Mouse (Mus musculus): Measurements from ENCODE around the gene Pald1.

The Pald1 gene

DNA sequence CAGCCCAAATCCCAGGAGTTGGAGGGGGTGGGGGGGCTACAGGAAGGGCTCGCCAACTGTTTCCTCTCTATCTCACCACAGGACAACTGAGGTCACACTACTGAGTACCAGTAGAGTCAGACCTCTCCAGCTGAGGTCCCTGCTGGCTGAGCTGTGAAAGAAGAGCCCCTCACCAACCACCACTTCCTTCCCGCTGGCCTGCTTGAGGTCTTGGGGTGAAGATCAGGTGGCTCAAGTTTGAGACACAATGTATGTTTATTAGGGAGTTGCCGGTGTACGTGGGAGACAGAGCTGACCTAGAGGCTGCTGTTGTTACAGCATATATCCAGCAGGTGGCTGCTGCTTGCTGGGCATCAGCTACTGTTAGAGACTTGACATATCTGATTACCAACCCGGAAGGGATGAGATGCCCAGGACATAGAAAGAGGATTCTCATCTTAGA lies 107.6 kb downstream of the Pald1 start:
- no peak for DNase-seq

- DNase-seq = no peak
Measured at GRCm38 (mm10) chr10:61274532-61274931, 108.8 kb downstream of the Pald1 start.

GRCm38 (mm10) chr10:61273844-61274215 lies 109.5 kb downstream of the Pald1 start:
- no peak for DNase-seq

- no peak for DNase-seq
Measured at GRCm38 (mm10) chr10:61273081-61273843, 110.1 kb downstream of the Pald1 start, which contains the start of gene Adamts14. Adamts14 (minus strand) TSS chr10:61273438.

GRCm38 (mm10) chr10:61272631-61273030 lies 110.7 kb downstream of the Pald1 start:
- no peak for DNase-seq

- no peak for DNase-seq
Measured at GRCm38 (mm10) chr10:61272089-61272626, 111.2 kb downstream of the Pald1 start.

Measured in right cerebral cortex, postnatal 14 days (tissue).